Mouse (Mus musculus): ENCODE results near the gene Gsta4. TPM values are rescaled to one million over a fixed set of nuclear protein-coding genes. Genes with fewer than 3 reads are reported as not detected.
A peak's percentile ranks its signal among the peaks of the same experiment; 100 is the strongest.

Gsta4 gene
- polyA plus RNA-seq, 1 experiment from 2014 or later, result 109 TPM

DNA sequence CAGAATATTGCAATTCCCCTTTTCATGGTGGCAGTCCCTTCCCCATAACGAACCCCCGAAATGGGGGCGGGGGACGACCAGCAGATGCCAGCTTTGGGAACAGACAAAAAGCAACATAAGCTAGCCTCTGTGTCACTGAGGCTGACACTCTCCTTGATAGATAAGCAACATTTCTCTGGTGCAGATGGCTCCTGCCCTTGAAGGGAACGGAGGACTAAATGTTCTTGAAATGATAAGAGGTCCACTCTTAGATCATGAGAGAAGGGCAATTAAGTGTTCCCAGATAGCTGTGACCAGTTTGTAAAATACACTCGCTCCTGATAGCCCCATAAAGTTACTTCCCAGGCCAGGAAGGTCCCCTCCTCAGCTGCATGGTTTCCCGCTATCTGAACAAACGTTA is 6.3 kb downstream of the Gsta4 start:
- no peak for ATAC-seq (replicated peaks; ENCODE audit: low FRiP score)
- no peak overlapping the region for H3K4me2 ChIP-seq
- H3K4me3 ChIP-seq (replicated peaks), result no peak overlapping the region
- peaks cover 22% of the 10 kb centered on the region for H3K4me1 ChIP-seq
- H3K27me3 ChIP-seq, result 0 out of 2 replicates have a peak, but pooled peaks cover 7% of the 10 kb centered on the region
- H3K9me3 ChIP-seq (replicated peaks), result no peaks in the 10 kb centered on the region
- no peak overlapping the region for H3K27ac ChIP-seq
- H3K36me3 ChIP-seq, result no peaks in the 10 kb centered on the region
- H3K9ac ChIP-seq, result no peak overlapping the region
- 72% methylated on average over 8 of the region's 8 CpGs for WGBS

DNA sequence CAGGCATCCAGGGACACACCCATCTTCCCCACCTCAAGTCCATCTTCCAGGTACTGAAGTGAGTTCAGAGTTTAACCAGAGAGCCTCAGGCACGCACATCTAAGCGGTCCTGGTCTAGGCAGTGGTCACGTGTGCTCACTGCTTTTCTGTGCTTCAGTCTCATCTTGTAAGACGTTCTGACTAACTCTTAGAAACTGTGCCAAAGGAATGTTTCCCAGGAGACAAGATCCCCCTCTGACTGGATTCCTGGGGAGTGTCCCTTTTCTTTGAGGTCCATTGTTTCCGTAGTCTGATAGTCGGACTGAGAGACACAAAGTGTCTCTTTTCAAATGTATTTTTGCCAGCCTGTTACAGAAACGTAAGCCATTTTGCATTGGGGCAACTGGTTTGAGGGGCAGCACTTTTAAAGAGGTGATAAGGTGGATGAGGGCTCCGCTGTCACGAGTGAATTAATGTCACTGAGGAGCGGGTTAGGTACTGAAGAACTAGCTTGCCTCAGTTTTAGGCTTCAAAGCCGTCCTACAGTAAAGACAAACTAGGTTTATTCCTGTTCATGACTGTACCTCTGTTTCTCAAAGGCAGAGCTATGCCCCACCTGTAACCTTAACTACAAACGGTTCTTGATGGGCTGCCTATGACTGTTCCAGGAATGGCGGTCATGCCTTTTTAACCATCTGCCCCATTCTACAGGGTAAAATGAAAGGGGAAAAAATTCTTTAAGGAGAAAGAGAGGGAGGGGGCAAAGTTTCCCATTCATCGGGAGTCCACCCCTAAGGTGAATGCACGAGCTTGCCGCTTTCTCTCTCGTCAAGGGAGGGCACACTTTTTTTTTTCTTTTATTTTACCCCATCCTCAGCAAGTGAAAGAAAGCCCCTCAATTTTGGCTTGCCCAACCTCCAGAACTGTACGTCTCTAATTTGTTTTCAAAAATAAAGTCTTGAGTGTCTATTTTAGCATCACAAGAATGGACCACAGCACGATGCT is 8.4 kb downstream of the Gsta4 start:
- H3K27ac ChIP-seq, result no peak overlapping the region
- ATAC-seq (replicated peaks; ENCODE audit: low FRiP score), result 0 out of 2 replicates have a peak, but pooled peaks have one; percentile 29
- 0 out of 2 replicates have a peak, but pooled peaks cover 7% of the 10 kb centered on the region for H3K27me3 ChIP-seq
- H3K4me2 ChIP-seq, result peak overlapping the region; percentile 65
- peak overlapping the region; percentile 49 for H3K4me3 ChIP-seq (replicated peaks)
- WGBS, result 2% methylated on average over 19 of the region's 19 CpGs
- no peak overlapping the region for H3K9ac ChIP-seq
- H3K36me3 ChIP-seq, result no peaks in the 10 kb centered on the region
- H3K4me1 ChIP-seq, result peaks cover 28% of the 10 kb centered on the region
- H3K9me3 ChIP-seq (replicated peaks), result no peaks in the 10 kb centered on the region

- no peaks in the 10 kb centered on the region for H3K36me3 ChIP-seq
- H3K9me3 ChIP-seq (replicated peaks), result no peaks in the 10 kb centered on the region
- peak; percentile 68 for ATAC-seq (replicated peaks; ENCODE audit: low FRiP score)
- H3K4me1 ChIP-seq, result peaks cover 28% of the 10 kb centered on the region
- WGBS, result under 1% methylated on average over 18 of the region's 18 CpGs
- peak overlapping the region; percentile 49 for H3K4me3 ChIP-seq (replicated peaks)
- 0 out of 2 replicates have a peak, but pooled peaks cover 7% of the 10 kb centered on the region for H3K27me3 ChIP-seq
- H3K9ac ChIP-seq, result peak overlapping the region; percentile 21; the same call in 1 of the 2 replicates
- H3K4me2 ChIP-seq, result peak overlapping the region; percentile 65
- H3K27ac ChIP-seq, result peak overlapping the region; percentile 68
These were observed 9.2 kb downstream of the Gsta4 start for GRCm38 (mm10) chr9:78191736-78192135.

DNA sequence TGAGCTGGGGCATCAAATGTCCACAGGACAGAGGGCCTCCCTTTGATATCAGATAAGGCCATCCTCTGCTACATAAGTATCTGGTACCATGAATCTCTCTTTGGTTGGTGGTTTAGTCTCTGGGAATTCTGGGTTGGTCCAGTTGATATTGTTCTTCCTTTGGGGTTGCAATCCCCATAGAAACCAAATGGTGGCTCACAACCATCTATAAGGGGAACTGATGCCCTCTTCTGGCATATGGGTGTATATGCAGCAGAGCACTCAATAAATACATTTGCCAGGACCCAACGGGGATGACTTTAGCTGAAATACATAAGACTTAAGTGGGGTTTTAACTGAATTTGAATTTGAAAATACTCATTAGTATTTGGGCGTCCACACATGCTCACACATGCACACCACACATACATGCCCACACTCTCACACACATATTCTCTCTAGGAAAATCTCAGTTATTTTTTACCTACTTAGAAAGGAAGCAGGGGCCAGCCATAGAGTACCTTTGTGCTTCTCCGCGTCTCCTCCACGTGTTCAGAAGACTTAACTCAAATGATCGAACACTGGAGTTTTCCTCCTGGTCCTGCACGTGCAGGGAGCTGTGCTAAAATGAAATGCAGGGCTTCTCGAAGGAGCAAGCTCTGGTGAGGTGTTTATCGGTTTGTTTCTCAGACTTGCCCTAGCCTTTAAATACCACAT is 11.5 kb downstream of the Gsta4 start:
- Histone ChIP-seq H3K4me2 (peak overlapping the region; percentile 65), H3K27me3 (0 out of 2 replicates have a peak, but pooled peaks cover 5% of the 10 kb centered on the region), H3K9ac (no peak overlapping the region), H3K27ac (no peak overlapping the region), H3K4me3 (replicated peaks) (no peak overlapping the region), H3K36me3 (peaks cover 12% of the 10 kb centered on the region), H3K9me3 (replicated peaks) (no peaks in the 10 kb centered on the region), H3K4me1 (peaks cover 28% of the 10 kb centered on the region)
- ATAC-seq (replicated peaks; ENCODE audit: low FRiP score), result peak; percentile 27; the same call in 1 of the 2 replicates
- WGBS, result 47% methylated on average over 9 of the region's 9 CpGs

DNA sequence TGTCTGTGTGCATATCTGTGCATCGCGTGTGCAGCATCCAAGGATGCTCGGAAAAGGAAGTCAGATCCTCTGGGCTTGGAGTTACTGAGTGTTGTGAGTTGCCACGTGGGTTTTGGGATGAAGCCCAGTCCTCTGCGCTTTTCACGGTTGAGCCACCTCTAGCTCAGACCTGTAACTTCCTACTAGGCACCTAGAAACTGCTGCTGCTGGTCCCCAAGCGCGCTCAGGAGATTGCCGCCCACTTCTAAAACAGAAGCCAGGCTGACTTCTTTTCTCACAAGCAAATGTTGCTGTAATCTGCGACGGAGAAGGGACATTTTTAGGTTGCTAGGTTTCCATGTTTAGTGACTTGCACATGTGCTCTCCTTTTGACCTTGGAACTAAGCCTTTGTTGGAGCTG is 12.5 kb downstream of the Gsta4 start:
- Histone ChIP-seq H3K27me3 (no peaks in the 10 kb centered on the region), H3K27ac (no peak overlapping the region), H3K36me3 (peaks cover 17% of the 10 kb centered on the region), H3K4me2 (no peak overlapping the region), H3K4me1 (peaks cover 28% of the 10 kb centered on the region), H3K4me3 (replicated peaks) (no peak overlapping the region), H3K9ac (no peak overlapping the region), H3K9me3 (replicated peaks) (no peaks in the 10 kb centered on the region)
- WGBS, result 85% methylated on average over 11 of the region's 11 CpGs
- ATAC-seq (replicated peaks; ENCODE audit: low FRiP score), result no peak

DNA sequence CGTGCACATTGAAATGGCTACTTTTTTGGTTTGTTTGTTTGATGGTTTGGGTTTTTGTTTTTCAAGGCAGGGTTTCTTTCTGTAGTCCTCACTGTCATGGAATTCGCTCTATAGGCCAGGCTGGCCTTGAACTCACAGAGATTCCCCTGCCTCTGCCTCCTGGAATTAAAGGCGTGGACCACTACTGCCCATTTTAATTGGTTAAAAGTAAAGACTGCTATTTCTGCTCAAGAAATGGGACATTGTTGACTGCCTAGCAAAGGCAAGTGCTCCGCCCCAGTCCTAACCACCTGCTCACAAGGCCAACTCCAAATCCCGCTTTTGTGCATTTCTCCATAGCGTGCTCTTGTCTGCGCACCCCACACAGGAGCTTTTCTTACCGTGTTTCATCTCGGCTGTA is 15.2 kb downstream of the Gsta4 start:
- Histone ChIP-seq H3K4me2 (no peak overlapping the region), H3K27ac (no peak overlapping the region), H3K9me3 (replicated peaks) (no peaks in the 10 kb centered on the region), H3K4me3 (replicated peaks) (no peak overlapping the region), H3K27me3 (no peaks in the 10 kb centered on the region), H3K4me1 (peaks cover 13% of the 10 kb centered on the region), H3K9ac (no peak overlapping the region), H3K36me3 (peaks cover 27% of the 10 kb centered on the region)
- ATAC-seq (replicated peaks; ENCODE audit: low FRiP score), result no peak
- WGBS, result 95% methylated on average over 9 of the region's 9 CpGs

- Histone ChIP-seq H3K4me3 (replicated peaks) (no peak overlapping the region), H3K27me3 (no peaks in the 10 kb centered on the region), H3K27ac (peak overlapping the region; percentile 41; the same call in 1 of the 2 replicates), H3K4me2 (no peak overlapping the region), H3K36me3 (peaks cover 44% of the 10 kb centered on the region), H3K9ac (no peak overlapping the region), H3K4me1 (peaks cover 3% of the 10 kb centered on the region; the same call in 1 of the 2 replicates), H3K9me3 (replicated peaks) (no peaks in the 10 kb centered on the region)
- 0 out of 2 replicates have a peak, but pooled peaks have one; percentile 33 for ATAC-seq (replicated peaks; ENCODE audit: low FRiP score)
- WGBS, result 79% methylated on average over 6 of the region's 6 CpGs
These were observed 21.6 kb downstream of the Gsta4 start for GRCm38 (mm10) chr9:78204194-78204593.

DNA sequence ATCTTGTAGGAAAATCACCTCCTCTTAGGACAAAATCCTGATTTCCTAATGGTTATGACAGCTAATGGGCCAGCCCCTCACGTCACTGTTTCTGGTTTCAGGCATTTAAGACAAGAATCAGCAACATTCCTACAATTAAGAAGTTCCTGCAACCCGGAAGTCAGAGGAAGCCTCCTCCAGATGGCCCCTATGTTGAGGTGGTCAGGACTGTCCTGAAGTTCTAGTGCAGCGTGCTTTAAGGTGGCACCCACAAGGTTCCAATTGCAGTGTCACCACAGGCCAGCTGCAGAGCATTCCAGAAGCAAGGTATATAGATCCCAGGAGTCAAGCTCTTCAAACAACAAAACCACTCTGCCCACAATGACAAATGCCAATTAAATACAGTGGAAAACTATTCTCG is 26.4 kb downstream of the Gsta4 start:
- no peak for ATAC-seq (replicated peaks; ENCODE audit: low FRiP score)
- no peaks in the 10 kb centered on the region for H3K9me3 ChIP-seq (replicated peaks)
- H3K9ac ChIP-seq, result no peak overlapping the region
- 63% methylated on average over 4 of the region's 4 CpGs for WGBS
- peaks cover 42% of the 10 kb centered on the region for H3K36me3 ChIP-seq
- H3K27me3 ChIP-seq, result no peaks in the 10 kb centered on the region
- H3K4me2 ChIP-seq, result no peak overlapping the region
- no peak overlapping the region for H3K27ac ChIP-seq
- H3K4me1 ChIP-seq, result peaks cover 3% of the 10 kb centered on the region; the same call in 1 of the 2 replicates
- no peak overlapping the region for H3K4me3 ChIP-seq (replicated peaks)

GRCm38 (mm10) chr9:78210079-78210478 is 27.5 kb downstream of the Gsta4 start:
- H3K27me3 ChIP-seq, result no peaks in the 10 kb centered on the region
- H3K9me3 ChIP-seq (replicated peaks), result no peaks in the 10 kb centered on the region
- H3K4me1 ChIP-seq, result no peaks in the 10 kb centered on the region
- no peak overlapping the region for H3K27ac ChIP-seq
- 89% methylated on average over 3 of the region's 3 CpGs for WGBS
- peaks cover 32% of the 10 kb centered on the region for H3K36me3 ChIP-seq
- H3K9ac ChIP-seq, result no peak overlapping the region
- H3K4me2 ChIP-seq, result no peak overlapping the region
- H3K4me3 ChIP-seq (replicated peaks), result no peak overlapping the region
- no peak for ATAC-seq (replicated peaks; ENCODE audit: low FRiP score)

- Histone ChIP-seq H3K4me2 (no peak overlapping the region), H3K36me3 (peaks cover 26% of the 10 kb centered on the region), H3K9ac (no peak overlapping the region), H3K4me3 (replicated peaks) (no peak overlapping the region), H3K27ac (no peak overlapping the region), H3K27me3 (no peaks in the 10 kb centered on the region), H3K4me1 (no peaks in the 10 kb centered on the region), H3K9me3 (replicated peaks) (no peaks in the 10 kb centered on the region)
- WGBS, result 99% methylated on average over 2 of the region's 2 CpGs
- ATAC-seq (replicated peaks; ENCODE audit: low FRiP score), result no peak
These were observed 28.2 kb downstream of the Gsta4 start for GRCm38 (mm10) chr9:78210821-78211220.

- H3K9me3 ChIP-seq (replicated peaks), result no peaks in the 10 kb centered on the region
- peaks cover 20% of the 10 kb centered on the region for H3K36me3 ChIP-seq
- H3K27ac ChIP-seq, result no peak overlapping the region
- H3K4me2 ChIP-seq, result no peak overlapping the region
- WGBS, result over 99% methylated on average over 3 of the region's 3 CpGs
- H3K4me3 ChIP-seq (replicated peaks), result no peak overlapping the region
- no peaks in the 10 kb centered on the region for H3K27me3 ChIP-seq
- H3K9ac ChIP-seq, result no peak overlapping the region
- ATAC-seq (replicated peaks; ENCODE audit: low FRiP score), result no peak
- no peaks in the 10 kb centered on the region for H3K4me1 ChIP-seq
These were observed 28.9 kb downstream of the Gsta4 start for GRCm38 (mm10) chr9:78211521-78211920.

Measured in kidney, embryonic 15.5 days (tissue).